Mouse (Mus musculus): ENCODE results near the gene Mllt3. TPM values are rescaled to one million over a fixed set of nuclear protein-coding genes. Genes with fewer than 3 reads are reported as not detected.

The Mllt3 gene
- polyA plus RNA-seq, 1 experiment from 2014 or later, result 32.4 TPM

DNA sequence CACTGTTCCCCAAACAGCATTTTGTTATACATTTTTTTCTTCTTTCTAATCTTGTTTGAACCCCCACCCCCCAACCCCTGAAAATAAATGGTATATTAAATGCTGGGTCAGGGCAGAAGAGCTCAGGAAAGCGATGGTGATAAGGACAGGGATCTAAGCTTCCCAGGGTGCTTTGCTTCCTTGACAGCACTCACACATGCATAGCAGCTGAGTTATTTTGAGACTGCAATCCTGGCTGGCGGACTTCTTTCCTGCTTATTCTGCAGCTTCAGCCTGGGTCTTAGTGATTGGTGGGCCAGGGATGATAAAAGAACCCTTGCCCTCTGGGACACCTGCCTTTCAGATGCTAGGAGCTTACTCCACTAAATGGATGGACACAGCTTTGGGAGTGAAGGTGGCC, 249.4 kb downstream of the Mllt3 start:
- Histone ChIP-seq H3K9me3 (replicated peaks) (no peaks in the 10 kb centered on the region), H3K4me1 (peaks cover 15% of the 10 kb centered on the region), H3K4me3 (replicated peaks) (no peak overlapping the region), H3K9ac (no peak overlapping the region), H3K27me3 (no peaks in the 10 kb centered on the region), H3K27ac (no peak overlapping the region), H3K36me3 (peaks cover 18% of the 10 kb centered on the region), H3K4me2 (no peak overlapping the region)
- 92% methylated on average over 2 of the region's 2 CpGs for WGBS
- ATAC-seq (replicated peaks; ENCODE audit: low FRiP score), result no peak

DNA sequence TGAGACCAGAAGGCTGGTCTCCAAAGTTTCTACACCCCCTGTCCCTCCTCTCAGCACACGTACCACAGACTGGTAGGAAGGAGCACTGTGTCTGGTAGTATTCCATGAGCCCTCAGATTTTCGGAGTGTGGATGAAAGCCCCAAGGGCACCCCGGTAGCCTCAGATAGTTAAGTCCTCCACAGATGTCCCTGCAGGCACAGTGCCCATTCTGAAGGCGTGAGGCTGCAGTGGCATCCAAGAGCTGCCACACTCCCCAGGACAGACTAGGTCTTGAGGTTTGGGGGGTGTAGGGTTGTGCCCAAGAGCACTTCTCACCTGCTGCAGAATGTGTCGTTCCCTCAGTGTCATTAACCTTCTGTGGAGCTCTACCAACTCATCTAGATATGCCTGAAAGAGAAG, 251.2 kb downstream of the Mllt3 start:
- peaks cover 15% of the 10 kb centered on the region for H3K4me1 ChIP-seq
- no peak overlapping the region for H3K9ac ChIP-seq
- whole genome bisulfite sequencing, result 96% methylated on average over 5 of the region's 5 CpGs
- no peak overlapping the region for H3K4me3 ChIP-seq (replicated peaks)
- no peaks in the 10 kb centered on the region for H3K27me3 ChIP-seq
- H3K27ac ChIP-seq, result no peak overlapping the region
- H3K9me3 ChIP-seq (replicated peaks), result no peaks in the 10 kb centered on the region
- ATAC-seq (replicated peaks; ENCODE audit: low FRiP score), result no peak
- peaks cover 7% of the 10 kb centered on the region for H3K36me3 ChIP-seq
- H3K4me2 ChIP-seq, result no peak overlapping the region

DNA sequence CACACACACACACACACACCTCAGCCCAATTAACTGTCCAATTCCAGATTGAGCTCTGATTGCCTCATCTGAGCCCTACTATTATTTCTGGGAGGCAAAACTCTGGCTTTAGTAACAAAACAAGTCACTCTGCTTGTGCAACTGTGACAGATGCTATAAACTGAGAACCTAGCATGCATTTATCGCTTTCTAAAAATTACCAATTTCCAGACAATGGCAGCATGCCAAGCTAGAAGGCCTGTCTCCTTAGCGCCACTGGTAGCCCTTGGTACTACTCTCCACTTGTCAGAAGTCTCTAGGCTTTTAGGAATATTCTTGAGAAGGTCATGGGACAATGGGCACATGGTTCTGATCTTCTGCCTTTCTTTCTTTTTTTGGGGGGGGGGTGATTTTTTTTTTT, 257.4 kb downstream of the Mllt3 start:
- H3K9me3 ChIP-seq (replicated peaks), result no peaks in the 10 kb centered on the region
- ATAC-seq (replicated peaks; ENCODE audit: low FRiP score), result no peak
- H3K27me3 ChIP-seq, result no peaks in the 10 kb centered on the region
- H3K9ac ChIP-seq, result no peak overlapping the region
- H3K4me3 ChIP-seq (replicated peaks), result no peak overlapping the region
- no peak overlapping the region for H3K27ac ChIP-seq
- H3K4me2 ChIP-seq, result no peak overlapping the region
- whole genome bisulfite sequencing, result 93% methylated on average over 2 of the region's 2 CpGs
- H3K4me1 ChIP-seq, result no peaks in the 10 kb centered on the region
- peaks cover 16% of the 10 kb centered on the region for H3K36me3 ChIP-seq

DNA sequence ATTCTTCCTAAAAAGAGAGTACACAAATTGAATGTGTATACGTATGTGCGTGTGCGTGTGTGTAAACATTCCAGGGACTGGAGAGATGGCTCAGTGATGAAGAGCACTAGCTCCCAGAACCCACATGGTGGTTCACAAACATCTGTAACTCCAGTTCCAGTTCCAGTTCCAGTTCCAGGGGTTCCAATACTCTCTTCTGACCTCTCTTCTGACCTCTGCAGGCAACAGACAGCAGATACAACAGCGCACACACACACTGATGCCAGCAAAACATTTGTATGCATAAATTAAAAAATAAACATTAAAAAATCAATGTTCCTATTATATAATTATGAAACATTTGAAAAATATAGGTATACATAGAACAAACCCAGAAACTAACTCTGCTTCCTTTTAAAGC, 258.6 kb downstream of the Mllt3 start:
- Histone ChIP-seq H3K4me1 (no peaks in the 10 kb centered on the region), H3K9me3 (replicated peaks) (no peaks in the 10 kb centered on the region), H3K9ac (no peak overlapping the region), H3K27ac (no peak overlapping the region), H3K36me3 (peaks cover 16% of the 10 kb centered on the region), H3K4me3 (replicated peaks) (no peak overlapping the region), H3K4me2 (no peak overlapping the region), H3K27me3 (no peaks in the 10 kb centered on the region)
- 85% methylated on average over 4 of the region's 4 CpGs for WGBS
- ATAC-seq (replicated peaks; ENCODE audit: low FRiP score), result no peak

DNA sequence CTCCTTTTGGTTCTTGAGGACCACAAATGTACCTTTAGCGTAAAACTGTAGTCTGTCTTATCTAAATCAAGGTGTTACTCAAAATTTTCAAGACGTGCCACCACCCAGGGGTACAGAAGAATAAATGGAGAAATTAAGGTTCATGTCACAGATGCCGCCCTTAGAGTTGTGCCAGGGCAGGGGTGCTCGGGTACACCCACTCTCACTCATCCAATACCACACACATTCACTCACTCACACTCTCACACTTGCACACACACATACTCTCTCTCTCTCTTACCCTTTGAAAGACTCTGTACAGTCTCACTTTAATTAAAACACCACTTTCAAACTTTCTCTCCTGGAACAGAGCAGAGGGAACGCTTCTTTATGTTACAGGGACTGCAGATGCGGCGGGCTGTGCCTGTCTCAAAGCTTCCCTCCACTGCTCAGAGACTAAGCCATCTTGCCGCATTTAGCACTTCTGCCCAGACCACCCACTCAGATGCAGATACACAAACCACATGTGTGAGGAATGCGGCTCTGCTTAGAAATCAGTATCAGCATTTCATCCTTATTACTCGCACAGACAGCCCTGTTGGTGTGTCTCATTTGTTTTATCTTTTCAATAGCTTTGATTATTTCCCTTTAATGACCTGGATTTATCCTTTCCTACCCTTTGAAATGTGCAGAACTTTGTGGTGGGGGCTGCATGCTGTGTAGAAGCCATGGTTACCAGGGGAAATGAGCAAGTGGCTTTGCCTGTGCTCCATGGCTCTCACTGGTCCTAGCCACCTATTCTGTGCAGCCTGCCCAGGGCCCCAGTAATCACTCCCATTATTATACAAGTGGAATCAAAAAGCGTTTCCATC, 265.2 kb downstream of the Mllt3 start:
- Histone ChIP-seq H3K9me3 (replicated peaks) (no peaks in the 10 kb centered on the region), H3K27me3 (no peaks in the 10 kb centered on the region), H3K36me3 (peaks cover 1% of the 10 kb centered on the region; the same call in 1 of the 2 replicates), H3K9ac (no peak overlapping the region), H3K4me3 (replicated peaks) (no peak overlapping the region), H3K4me1 (peaks cover 7% of the 10 kb centered on the region; the same call in 1 of the 2 replicates), H3K4me2 (no peak overlapping the region), H3K27ac (no peak overlapping the region)
- ATAC-seq (replicated peaks; ENCODE audit: low FRiP score), result no peak
- 47% methylated on average over 11 of the region's 11 CpGs for WGBS

DNA sequence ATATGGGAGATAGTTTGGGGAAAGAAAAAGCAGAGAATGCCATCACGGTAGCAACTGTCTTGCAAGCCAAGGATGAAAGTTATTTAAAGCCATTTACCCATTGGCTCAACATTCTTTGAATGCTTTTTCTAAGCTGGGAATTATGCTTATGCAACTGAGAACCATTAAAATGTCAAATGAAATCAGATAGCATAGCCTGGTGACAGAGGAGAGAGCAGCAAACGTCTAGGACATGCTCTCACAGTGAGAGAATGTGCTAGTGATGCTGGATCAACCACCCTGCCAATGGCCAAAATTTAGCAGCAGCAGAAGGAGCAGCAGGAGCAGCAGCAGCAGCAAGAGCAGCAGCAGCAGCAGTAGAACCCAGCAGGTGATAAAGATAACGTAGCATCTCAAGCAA, 267.4 kb downstream of the Mllt3 start:
- Histone ChIP-seq H3K36me3 (no peaks in the 10 kb centered on the region), H3K9me3 (replicated peaks) (no peaks in the 10 kb centered on the region), H3K4me1 (peaks cover 7% of the 10 kb centered on the region; the same call in 1 of the 2 replicates), H3K27ac (no peak overlapping the region), H3K9ac (no peak overlapping the region), H3K4me3 (replicated peaks) (no peak overlapping the region), H3K27me3 (no peaks in the 10 kb centered on the region), H3K4me2 (no peak overlapping the region)
- no peak for ATAC-seq (replicated peaks; ENCODE audit: low FRiP score)
- WGBS, result 44% methylated on average over 3 of the region's 3 CpGs

DNA sequence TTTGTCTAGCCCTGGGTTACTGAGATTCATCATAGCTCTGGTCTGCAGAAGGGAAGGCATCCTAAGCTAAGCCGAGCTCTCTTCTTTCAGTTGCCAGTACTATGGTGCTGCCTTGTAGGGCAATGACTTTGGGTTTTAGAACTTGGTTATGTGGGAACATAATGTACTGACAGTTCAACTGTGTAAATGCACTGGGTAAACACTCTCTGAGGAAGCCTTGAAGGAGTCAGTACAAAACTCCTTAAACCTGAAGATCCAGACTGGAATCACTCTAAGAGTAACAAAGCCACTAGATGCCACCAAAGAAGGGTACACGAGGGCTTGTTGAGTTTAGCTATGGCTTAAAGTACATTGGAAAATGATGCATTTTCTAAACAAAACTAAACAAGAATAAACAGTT, 272.1 kb downstream of the Mllt3 start:
- H3K27ac ChIP-seq, result no peak overlapping the region
- H3K4me3 ChIP-seq (replicated peaks), result no peak overlapping the region
- no peaks in the 10 kb centered on the region for H3K4me1 ChIP-seq
- no peak for ATAC-seq (replicated peaks; ENCODE audit: low FRiP score)
- H3K4me2 ChIP-seq, result no peak overlapping the region
- WGBS, result 87% methylated on average over 2 of the region's 2 CpGs
- H3K9me3 ChIP-seq (replicated peaks), result no peaks in the 10 kb centered on the region
- no peaks in the 10 kb centered on the region for H3K27me3 ChIP-seq
- H3K36me3 ChIP-seq, result no peaks in the 10 kb centered on the region
- no peak overlapping the region for H3K9ac ChIP-seq

DNA sequence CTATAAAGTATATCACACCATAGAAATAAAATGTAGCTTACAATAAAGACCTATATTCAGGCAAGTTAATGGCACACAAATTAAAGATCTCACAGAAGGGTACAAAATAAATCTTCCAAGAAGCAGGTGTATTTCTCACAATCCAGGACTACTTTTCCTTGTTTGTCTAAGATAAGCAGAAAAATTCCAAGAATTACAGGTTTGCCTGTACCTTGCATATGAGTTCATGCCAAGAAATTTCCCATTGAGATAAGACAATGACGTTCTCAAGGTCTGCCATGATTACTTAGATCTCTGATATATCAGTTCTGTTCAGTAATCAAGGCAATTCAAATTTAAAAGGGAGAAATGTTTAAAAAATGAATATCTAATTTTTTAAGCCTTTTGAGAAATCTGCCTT, 272.9 kb downstream of the Mllt3 start:
- Histone ChIP-seq H3K27me3 (no peaks in the 10 kb centered on the region), H3K4me3 (replicated peaks) (no peak overlapping the region), H3K4me1 (no peaks in the 10 kb centered on the region), H3K4me2 (no peak overlapping the region), H3K27ac (no peak overlapping the region), H3K9me3 (replicated peaks) (no peaks in the 10 kb centered on the region), H3K36me3 (no peaks in the 10 kb centered on the region), H3K9ac (no peak overlapping the region)
- WGBS, result 80% methylated on average over 1 of the region's 1 CpGs
- ATAC-seq (replicated peaks; ENCODE audit: low FRiP score), result no peak

DNA sequence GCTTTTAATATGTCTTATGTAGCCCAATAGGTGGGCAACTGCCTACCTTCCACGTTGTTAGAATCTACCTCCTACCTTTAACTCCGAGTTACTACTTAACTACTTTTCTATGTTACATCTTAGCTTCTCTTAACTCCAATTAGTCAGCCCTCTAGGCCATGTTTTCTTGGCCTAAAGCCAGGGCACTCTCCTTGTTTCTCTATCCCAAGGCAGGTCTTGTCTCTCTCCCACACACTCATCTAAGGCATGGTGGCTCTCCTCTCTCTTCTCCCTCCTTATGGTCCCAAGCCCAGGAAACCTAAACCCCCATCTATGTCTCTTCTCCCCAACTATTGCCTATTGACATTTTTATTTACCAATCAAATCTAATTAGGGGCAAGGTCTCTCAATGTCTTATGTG, 273.5 kb downstream of the Mllt3 start:
- 79% methylated on average over 2 of the region's 2 CpGs for WGBS
- no peaks in the 10 kb centered on the region for H3K9me3 ChIP-seq (replicated peaks)
- no peaks in the 10 kb centered on the region for H3K27me3 ChIP-seq
- H3K4me1 ChIP-seq, result no peaks in the 10 kb centered on the region
- no peak overlapping the region for H3K4me2 ChIP-seq
- no peak overlapping the region for H3K9ac ChIP-seq
- H3K4me3 ChIP-seq (replicated peaks), result no peak overlapping the region
- no peak for ATAC-seq (replicated peaks; ENCODE audit: low FRiP score)
- no peaks in the 10 kb centered on the region for H3K36me3 ChIP-seq
- H3K27ac ChIP-seq, result no peak overlapping the region

DNA sequence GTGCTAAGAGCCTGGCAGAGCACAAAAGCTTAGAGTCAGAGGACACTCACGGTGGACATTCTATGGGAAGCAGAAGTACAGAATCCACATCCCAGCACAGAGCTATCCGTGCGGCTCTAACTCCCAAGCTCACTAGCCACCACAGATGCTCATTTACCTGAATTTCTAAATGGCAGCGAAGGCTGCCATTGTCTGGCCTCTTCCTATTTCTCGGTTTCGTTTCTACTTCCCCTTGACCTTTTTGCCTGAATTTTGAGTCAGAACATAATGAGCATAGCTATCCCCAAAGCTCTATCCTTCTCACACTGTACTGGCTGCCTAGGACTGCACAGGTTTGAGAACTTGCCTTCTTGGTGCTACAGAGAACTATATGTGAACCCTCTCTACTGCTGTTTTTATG, 274.1 kb downstream of the Mllt3 start:
- Histone ChIP-seq H3K4me2 (no peak overlapping the region), H3K4me3 (replicated peaks) (no peak overlapping the region), H3K4me1 (no peaks in the 10 kb centered on the region), H3K27ac (no peak overlapping the region), H3K36me3 (no peaks in the 10 kb centered on the region), H3K9ac (no peak overlapping the region), H3K9me3 (replicated peaks) (no peaks in the 10 kb centered on the region), H3K27me3 (no peaks in the 10 kb centered on the region)
- 89% methylated on average over 6 of the region's 6 CpGs for WGBS
- no peak for ATAC-seq (replicated peaks; ENCODE audit: low FRiP score)

DNA sequence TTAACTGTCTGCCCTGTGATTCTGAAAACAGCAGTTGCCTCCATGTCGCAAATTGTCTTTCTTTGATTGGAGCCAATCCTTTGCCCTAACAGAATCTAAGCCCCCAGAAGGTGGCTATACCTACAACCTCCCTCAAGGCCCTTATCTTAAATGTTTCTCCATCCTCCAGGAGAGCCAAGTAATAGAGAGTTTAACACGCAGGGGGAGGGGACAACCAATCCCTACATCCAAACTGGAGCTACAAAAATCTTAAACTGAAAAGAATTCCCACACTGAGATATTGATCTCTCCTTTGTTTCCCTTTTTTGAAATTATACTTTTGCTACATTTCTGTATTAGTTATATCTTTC, 281.7 kb downstream of the Mllt3 start:
- Histone ChIP-seq H3K36me3 (no peaks in the 10 kb centered on the region), H3K4me3 (replicated peaks) (no peak overlapping the region), H3K4me1 (no peaks in the 10 kb centered on the region), H3K9me3 (replicated peaks) (no peaks in the 10 kb centered on the region), H3K4me2 (no peak overlapping the region), H3K9ac (no peak overlapping the region), H3K27me3 (no peaks in the 10 kb centered on the region), H3K27ac (no peak overlapping the region)
- no peak for ATAC-seq (replicated peaks; ENCODE audit: low FRiP score)
- 84% methylated on average over 2 of the region's 2 CpGs for WGBS

DNA sequence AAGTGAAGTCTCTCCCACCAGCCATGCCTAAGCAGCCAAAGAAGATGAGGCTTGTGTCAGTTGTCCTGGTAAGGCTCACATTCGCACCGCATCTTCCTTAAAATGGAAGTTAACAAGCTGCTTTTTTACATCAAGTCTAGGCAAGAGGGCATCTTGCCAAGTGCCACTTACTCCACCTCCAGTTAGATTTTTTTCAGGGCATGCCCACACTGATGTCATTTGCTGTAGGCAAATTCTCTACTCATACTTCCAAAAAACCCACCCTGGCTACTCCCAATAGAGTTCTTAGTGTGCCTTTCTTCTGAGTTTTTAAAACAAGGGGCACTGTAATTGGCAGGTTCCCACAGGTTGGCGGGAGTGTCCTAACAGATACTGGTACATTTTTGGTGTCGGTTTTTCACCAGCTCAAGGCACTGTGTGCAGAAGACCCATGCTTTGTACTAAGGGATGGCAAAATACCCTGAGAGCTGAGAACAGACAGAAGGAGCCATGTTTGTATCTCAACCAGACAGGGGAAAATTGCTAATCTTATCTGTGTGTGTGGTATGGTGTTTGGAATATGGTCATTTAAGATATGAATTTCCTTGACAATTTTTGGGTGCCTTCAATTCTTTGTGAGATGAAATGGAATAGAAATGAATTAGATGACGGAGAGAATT, 282.2 kb downstream of the Mllt3 start:
- Histone ChIP-seq H3K27ac (no peak overlapping the region), H3K27me3 (no peaks in the 10 kb centered on the region), H3K4me1 (no peaks in the 10 kb centered on the region), H3K4me3 (replicated peaks) (no peak overlapping the region), H3K36me3 (no peaks in the 10 kb centered on the region), H3K9me3 (replicated peaks) (no peaks in the 10 kb centered on the region), H3K9ac (no peak overlapping the region), H3K4me2 (no peak overlapping the region)
- WGBS, result 92% methylated on average over 5 of the region's 5 CpGs
- no peak for ATAC-seq (replicated peaks; ENCODE audit: low FRiP score)

Data from kidney, embryonic 15.5 days (tissue).